Mouse (Mus musculus): ENCODE results near the gene Rft1. TPM values are rescaled to one million over a fixed set of nuclear protein-coding genes. Genes with fewer than 3 reads are reported as not detected.

Rft1 gene
- polyA plus RNA-seq, 1 experiment from 2014 or later = 14.0 TPM

DNA sequence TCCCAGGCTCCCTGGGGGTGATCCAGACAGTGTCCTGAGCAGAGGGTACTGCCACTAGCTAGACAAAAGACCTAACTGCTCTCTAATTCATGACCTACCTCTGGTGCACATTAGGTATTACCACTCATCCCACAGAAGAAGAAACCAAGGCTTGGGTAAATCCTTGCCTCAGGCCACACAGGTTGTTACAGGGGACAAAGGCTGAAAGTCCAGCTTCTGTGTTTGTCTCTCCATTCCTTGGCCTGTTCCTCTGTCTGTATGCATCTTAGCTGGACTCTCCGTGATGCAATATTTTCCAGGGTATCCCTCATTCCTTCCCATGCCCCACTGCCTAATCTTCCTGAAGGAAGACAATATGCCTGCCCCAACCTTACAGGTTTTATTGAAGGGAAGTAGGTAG lies 19.7 kb upstream of the Rft1 start:
- DNase-seq (ENCODE audit: low spot score) (no peak), ATAC-seq (replicated peaks; ENCODE audit: low FRiP score, low read depth) (no peak)
- Histone ChIP-seq H3K4me2 (ENCODE audit: low read length) (no peak overlapping the region), H3K4me1 (replicated peaks; ENCODE audit: insufficient read depth, low read length) (peaks cover 15% of the 10 kb centered on the region), H3K9me3 (replicated peaks; ENCODE audit: low read length) (no peaks in the 10 kb centered on the region), H3K4me3 (replicated peaks; ENCODE audit: low read depth, low read length) (no peak overlapping the region), H3K9ac (ENCODE audit: low read depth, low read length) (no peak overlapping the region), H3K27ac (peak overlapping the region; percentile 73; the same call in 1 of the 2 replicates), H3K27me3 (ENCODE audit: insufficient read depth, low read length) (no peaks in the 10 kb centered on the region), H3K36me3 (ENCODE audit: insufficient read depth, low read length) (no peaks in the 10 kb centered on the region)
- 78% methylated on average over 1 of the region's 1 CpGs for WGBS
- TF ChIP-seq CTCF (IDR thresholded peaks at IDR 0.05; ENCODE audit: low read depth) = no peak

DNA sequence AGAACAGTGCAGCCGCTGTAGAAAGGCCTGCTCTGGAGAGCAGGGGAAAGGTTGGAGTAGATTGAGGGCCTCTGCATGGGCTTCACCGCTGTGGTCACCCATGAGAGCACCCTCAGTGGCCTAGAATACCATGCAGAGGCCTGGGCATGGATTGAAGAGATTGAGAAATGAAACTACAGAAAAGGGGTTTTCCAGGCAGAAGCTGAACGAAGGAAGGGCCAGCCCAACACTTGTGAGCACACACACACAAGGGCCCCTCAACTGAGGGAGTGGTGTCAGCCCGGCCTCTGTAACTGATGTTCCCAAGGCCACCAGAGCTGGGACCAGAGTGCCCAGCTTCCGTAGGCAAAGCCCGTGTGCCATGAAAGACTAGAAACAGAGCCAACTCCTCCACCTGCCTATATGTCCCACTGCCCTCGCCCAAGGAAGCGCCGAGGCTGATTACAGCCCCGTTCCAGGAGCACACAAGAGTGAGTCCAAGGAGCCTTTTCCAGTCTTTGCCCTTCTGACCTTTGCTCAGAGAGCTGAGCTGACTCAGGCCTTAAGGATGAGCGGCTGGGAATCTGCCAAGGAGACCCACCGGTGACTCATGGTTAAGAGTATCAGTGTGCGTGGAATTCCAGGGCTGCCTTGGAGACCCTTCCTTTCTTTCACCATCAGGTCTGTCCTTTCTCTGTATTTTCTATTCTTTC lies 18.8 kb upstream of the Rft1 start:
- Histone ChIP-seq H3K9ac (ENCODE audit: low read depth, low read length) (no peak overlapping the region), H3K4me3 (replicated peaks; ENCODE audit: low read depth, low read length) (no peak overlapping the region), H3K4me1 (replicated peaks; ENCODE audit: insufficient read depth, low read length) (peaks cover 15% of the 10 kb centered on the region), H3K27ac (peak overlapping the region; percentile 73), H3K9me3 (replicated peaks; ENCODE audit: low read length) (no peaks in the 10 kb centered on the region), H3K27me3 (ENCODE audit: insufficient read depth, low read length) (no peaks in the 10 kb centered on the region), H3K36me3 (ENCODE audit: insufficient read depth, low read length) (no peaks in the 10 kb centered on the region), H3K4me2 (ENCODE audit: low read length) (no peak overlapping the region)
- DNase-seq (ENCODE audit: low spot score) (no peak), ATAC-seq (replicated peaks; ENCODE audit: low FRiP score, low read depth) (peak; percentile 53; the same call in 1 of the 2 replicates)
- 67% methylated on average over 13 of the region's 13 CpGs for whole genome bisulfite sequencing
- no peak for TF ChIP-seq CTCF (IDR thresholded peaks at IDR 0.05; ENCODE audit: low read depth)

DNA sequence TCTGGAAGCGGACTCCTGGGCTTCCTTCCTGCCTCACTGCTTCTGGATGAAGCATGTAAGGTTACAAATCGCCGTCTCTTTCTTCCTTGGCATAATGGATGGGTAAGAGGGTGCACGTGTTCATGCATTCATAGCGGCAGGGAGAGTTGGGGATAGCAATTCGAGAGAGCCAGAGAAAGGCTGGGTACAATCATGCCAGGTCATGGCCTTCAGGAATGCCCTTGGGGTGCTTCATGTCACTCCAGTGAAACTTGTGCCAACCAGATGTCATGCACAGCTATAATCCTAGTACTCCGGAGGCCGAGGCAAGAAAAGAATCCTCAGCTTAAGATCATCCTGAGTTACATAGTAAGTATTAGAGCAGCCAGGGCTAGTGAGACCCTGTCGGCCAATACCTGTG lies 17.7 kb upstream of the Rft1 start:
- no peak for TF ChIP-seq CTCF (IDR thresholded peaks at IDR 0.05; ENCODE audit: low read depth)
- WGBS = 79% methylated on average over 9 of the region's 9 CpGs
- H3K4me1 ChIP-seq (replicated peaks; ENCODE audit: insufficient read depth, low read length) = peaks cover 13% of the 10 kb centered on the region
- no peaks in the 10 kb centered on the region for H3K27me3 ChIP-seq (ENCODE audit: insufficient read depth, low read length)
- no peak overlapping the region for H3K9ac ChIP-seq (ENCODE audit: low read depth, low read length)
- no peak overlapping the region for H3K4me3 ChIP-seq (replicated peaks; ENCODE audit: low read depth, low read length)
- ATAC-seq (replicated peaks; ENCODE audit: low FRiP score, low read depth) (no peak), DNase-seq (ENCODE audit: low spot score) (no peak)
- no peak overlapping the region for H3K4me2 ChIP-seq (ENCODE audit: low read length)
- H3K27ac ChIP-seq = peak overlapping the region; percentile 14; the same call in 1 of the 2 replicates
- H3K36me3 ChIP-seq (ENCODE audit: insufficient read depth, low read length) = no peaks in the 10 kb centered on the region
- no peaks in the 10 kb centered on the region for H3K9me3 ChIP-seq (replicated peaks; ENCODE audit: low read length)

DNA sequence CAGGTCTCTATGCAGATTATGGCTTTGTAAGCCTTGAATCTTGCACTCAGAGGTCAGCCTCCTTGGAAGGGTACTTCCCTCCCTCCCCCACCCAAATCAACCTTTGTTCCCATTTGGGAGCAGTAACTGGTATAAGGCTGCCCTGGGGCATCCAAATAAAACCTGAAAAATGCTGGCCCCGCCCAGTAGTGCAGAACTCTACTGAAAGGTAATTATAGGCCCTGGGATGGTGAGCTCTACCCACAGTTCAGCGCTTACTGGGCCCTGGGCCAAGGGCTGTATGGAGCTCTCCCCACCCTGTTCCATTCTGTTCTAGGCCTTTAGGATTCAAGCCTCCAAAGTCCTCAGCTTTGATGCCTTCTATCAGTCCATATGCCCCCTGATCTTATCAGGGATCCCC lies 17.1 kb upstream of the Rft1 start:
- Histone ChIP-seq H3K4me3 (replicated peaks; ENCODE audit: low read depth, low read length) (no peak overlapping the region), H3K9ac (ENCODE audit: low read depth, low read length) (no peak overlapping the region), H3K36me3 (ENCODE audit: insufficient read depth, low read length) (no peaks in the 10 kb centered on the region), H3K9me3 (replicated peaks; ENCODE audit: low read length) (no peaks in the 10 kb centered on the region), H3K4me2 (ENCODE audit: low read length) (no peak overlapping the region), H3K27me3 (ENCODE audit: insufficient read depth, low read length) (no peaks in the 10 kb centered on the region), H3K27ac (0 out of 2 replicates have a peak overlapping the region, but pooled peaks have one; percentile 37), H3K4me1 (replicated peaks; ENCODE audit: insufficient read depth, low read length) (peaks cover 8% of the 10 kb centered on the region)
- no peak for DNase-seq (ENCODE audit: low spot score)
- ATAC-seq (replicated peaks; ENCODE audit: low FRiP score, low read depth) = peak; percentile 78
- WGBS = 55% methylated on average over 2 of the region's 2 CpGs
- no peak for TF ChIP-seq CTCF (IDR thresholded peaks at IDR 0.05; ENCODE audit: low read depth)

DNA sequence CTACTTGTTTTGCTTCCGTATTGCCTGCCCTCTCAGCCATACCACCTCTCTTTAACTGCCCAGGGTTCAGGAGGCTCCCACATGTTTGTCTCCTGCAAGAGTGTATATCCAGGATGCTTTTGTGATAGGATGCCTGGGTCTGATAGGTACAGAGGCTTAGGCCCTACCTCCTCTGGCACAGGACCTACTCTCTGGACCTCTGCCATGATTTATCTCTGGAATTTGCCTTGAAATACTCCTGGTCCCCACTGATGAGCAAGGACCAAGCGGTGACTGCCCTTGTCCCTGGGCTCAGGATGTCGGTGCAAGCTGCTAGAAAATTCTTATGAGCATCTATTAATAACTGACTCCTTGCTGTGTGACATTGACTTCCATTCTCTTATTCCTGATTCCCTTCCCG lies 16.2 kb upstream of the Rft1 start:
- no peak for TF ChIP-seq CTCF (IDR thresholded peaks at IDR 0.05; ENCODE audit: low read depth)
- DNase-seq (ENCODE audit: low spot score) (no peak), ATAC-seq (replicated peaks; ENCODE audit: low FRiP score, low read depth) (no peak)
- Histone ChIP-seq H3K4me1 (replicated peaks; ENCODE audit: insufficient read depth, low read length) (peaks cover 8% of the 10 kb centered on the region), H3K4me3 (replicated peaks; ENCODE audit: low read depth, low read length) (no peak overlapping the region), H3K27me3 (ENCODE audit: insufficient read depth, low read length) (no peaks in the 10 kb centered on the region), H3K36me3 (ENCODE audit: insufficient read depth, low read length) (no peaks in the 10 kb centered on the region), H3K9ac (ENCODE audit: low read depth, low read length) (no peak overlapping the region), H3K4me2 (ENCODE audit: low read length) (no peak overlapping the region), H3K9me3 (replicated peaks; ENCODE audit: low read length) (no peaks in the 10 kb centered on the region), H3K27ac (no peak overlapping the region)
- 86% methylated on average over 4 of the region's 4 CpGs for WGBS

DNA sequence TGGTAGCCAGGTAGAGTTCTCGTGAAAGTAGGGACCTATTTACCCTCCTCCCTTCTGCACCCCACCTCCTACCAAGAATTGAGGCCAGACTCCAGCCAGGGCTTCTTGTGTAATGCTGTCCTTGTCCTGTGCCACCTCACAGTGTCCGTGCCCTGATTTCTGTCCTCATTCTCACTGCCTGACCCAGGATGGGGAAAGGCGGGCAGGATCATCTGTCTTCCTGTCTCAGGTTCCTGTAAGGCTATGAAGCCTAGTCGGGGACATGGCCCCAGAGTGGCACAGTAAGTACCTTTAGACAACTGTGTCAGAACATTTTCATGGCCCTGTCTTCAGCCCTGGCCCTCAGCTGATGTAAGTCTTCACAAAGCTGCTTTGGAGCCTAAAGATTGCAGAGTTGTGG lies 15.5 kb upstream of the Rft1 start:
- H3K4me1 ChIP-seq (replicated peaks; ENCODE audit: insufficient read depth, low read length) = peaks cover 8% of the 10 kb centered on the region
- WGBS = 74% methylated on average over 4 of the region's 4 CpGs
- H3K4me3 ChIP-seq (replicated peaks; ENCODE audit: low read depth, low read length) = no peak overlapping the region
- no peaks in the 10 kb centered on the region for H3K36me3 ChIP-seq (ENCODE audit: insufficient read depth, low read length)
- DNase-seq (ENCODE audit: low spot score) = no peak
- no peak for TF ChIP-seq CTCF (IDR thresholded peaks at IDR 0.05; ENCODE audit: low read depth)
- H3K9me3 ChIP-seq (replicated peaks; ENCODE audit: low read length) = no peaks in the 10 kb centered on the region
- no peak overlapping the region for H3K9ac ChIP-seq (ENCODE audit: low read depth, low read length)
- no peak overlapping the region for H3K4me2 ChIP-seq (ENCODE audit: low read length)
- H3K27me3 ChIP-seq (ENCODE audit: insufficient read depth, low read length) = no peaks in the 10 kb centered on the region
- no peak for ATAC-seq (replicated peaks; ENCODE audit: low FRiP score, low read depth)
- H3K27ac ChIP-seq = no peak overlapping the region

DNA sequence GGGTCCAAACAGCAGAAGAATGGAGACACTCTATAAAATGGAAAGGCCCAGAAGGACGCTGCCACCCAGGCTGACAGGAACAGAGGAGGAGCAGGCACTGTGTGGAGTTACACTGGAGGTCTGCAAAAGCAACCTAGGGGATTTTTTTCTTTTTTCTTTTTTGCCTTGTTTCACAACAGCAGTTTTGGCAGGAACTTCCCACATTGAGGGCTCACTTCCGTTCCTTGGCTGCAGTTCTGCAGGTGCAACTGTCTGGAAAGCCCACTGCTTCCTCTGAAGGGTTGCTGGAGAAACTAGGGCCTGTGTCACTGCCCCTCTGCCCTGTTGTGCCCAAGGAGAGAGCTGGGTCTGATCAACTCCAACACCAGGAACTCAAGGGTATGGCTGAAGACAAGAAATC lies 12.4 kb upstream of the Rft1 start:
- Histone ChIP-seq H3K27ac (no peak overlapping the region), H3K4me2 (ENCODE audit: low read length) (no peak overlapping the region), H3K27me3 (ENCODE audit: insufficient read depth, low read length) (no peaks in the 10 kb centered on the region), H3K9me3 (replicated peaks; ENCODE audit: low read length) (no peaks in the 10 kb centered on the region), H3K4me1 (replicated peaks; ENCODE audit: insufficient read depth, low read length) (0 out of 2 replicates have a peak, but pooled peaks cover 3% of the 10 kb centered on the region), H3K9ac (ENCODE audit: low read depth, low read length) (no peak overlapping the region), H3K4me3 (replicated peaks; ENCODE audit: low read depth, low read length) (no peak overlapping the region), H3K36me3 (ENCODE audit: insufficient read depth, low read length) (no peaks in the 10 kb centered on the region)
- WGBS = 63% methylated on average over 2 of the region's 2 CpGs
- TF ChIP-seq CTCF (IDR thresholded peaks at IDR 0.05; ENCODE audit: low read depth) = no peak
- ATAC-seq (replicated peaks; ENCODE audit: low FRiP score, low read depth) = no peak
- no peak for DNase-seq (ENCODE audit: low spot score)

Data from kidney, postnatal 0 days (tissue).